Mouse (Mus musculus): ENCODE measurements around the gene Sprr2a2. TPM values are rescaled to one million over a fixed set of nuclear protein-coding genes. Genes with fewer than 3 reads are reported as not detected.

Sprr2a2 gene
- polyA plus RNA-seq, 1 experiment from 2014 or later = not detected

Other genes starting within 250 kb of the Sprr2a2 start
- gene Pglyrp3, start 201.3 kb upstream of the Sprr2a2 start, polyA plus RNA-seq (2014; fragmentation: Nextera tagmentation; extraction: Ambion mirVana) = not detected in 2 replicates
- gene Lor, start 132.8 kb upstream of the Sprr2a2 start, polyA plus RNA-seq (2014; fragmentation: Nextera tagmentation; extraction: Ambion mirVana) = 0.70 and 0.76 TPM in 2 replicates
- gene Prr9, start 92.0 kb upstream of the Sprr2a2 start, polyA plus RNA-seq (2014; fragmentation: Nextera tagmentation; extraction: Ambion mirVana) = not detected in 2 replicates
- gene Lelp1, start 73.2 kb upstream of the Sprr2a2 start, polyA plus RNA-seq (2014; fragmentation: Nextera tagmentation; extraction: Ambion mirVana) = not detected in 2 replicates
- gene Sprr2a1, start 121 bp upstream of the Sprr2a2 start, polyA plus RNA-seq (2014; fragmentation: Nextera tagmentation; extraction: Ambion mirVana) = not detected in 2 replicates
- not detected in 2 replicates for gene Sprr2a3, start 69.5 kb downstream of the Sprr2a2 start, polyA plus RNA-seq (2014; fragmentation: Nextera tagmentation; extraction: Ambion mirVana)
- gene Sprr2b, start 100.7 kb downstream of the Sprr2a2 start, polyA plus RNA-seq (2014; fragmentation: Nextera tagmentation; extraction: Ambion mirVana) = not detected in 2 replicates
- gene Sprr2d, start 123.2 kb downstream of the Sprr2a2 start, polyA plus RNA-seq (2014; fragmentation: Nextera tagmentation; extraction: Ambion mirVana) = not detected in 2 replicates
- not detected in 2 replicates for gene Sprr2e, start 136.2 kb downstream of the Sprr2a2 start, polyA plus RNA-seq (2014; fragmentation: Nextera tagmentation; extraction: Ambion mirVana)
- not detected in 2 replicates for gene Sprr2f, start 149.3 kb downstream of the Sprr2a2 start, polyA plus RNA-seq (2014; fragmentation: Nextera tagmentation; extraction: Ambion mirVana)
- not detected in 2 replicates for gene Sprr2h, start 169.8 kb downstream of the Sprr2a2 start, polyA plus RNA-seq (2014; fragmentation: Nextera tagmentation; extraction: Ambion mirVana)
- not detected in 2 replicates for gene Sprr2i, start 192.1 kb downstream of the Sprr2a2 start, polyA plus RNA-seq (2014; fragmentation: Nextera tagmentation; extraction: Ambion mirVana)
- not detected in 2 replicates for gene Sprr2j-ps, start 202.2 kb downstream of the Sprr2a2 start, polyA plus RNA-seq (2014; fragmentation: Nextera tagmentation; extraction: Ambion mirVana)
- 6.5 and 6.8 TPM in 2 replicates for gene Gm9774, start 213.5 kb downstream of the Sprr2a2 start, polyA plus RNA-seq (2014; fragmentation: Nextera tagmentation; extraction: Ambion mirVana)
- not detected in 2 replicates for gene Sprr2k, start 216.7 kb downstream of the Sprr2a2 start, polyA plus RNA-seq (2014; fragmentation: Nextera tagmentation; extraction: Ambion mirVana)
- gene Sprr1b, start 222.9 kb downstream of the Sprr2a2 start, polyA plus RNA-seq (2014; fragmentation: Nextera tagmentation; extraction: Ambion mirVana) = not detected in 2 replicates
- gene Sprr3, start 242.8 kb downstream of the Sprr2a2 start, polyA plus RNA-seq (2014; fragmentation: Nextera tagmentation; extraction: Ambion mirVana) = not detected in 2 replicates